Comparison of ENCODE assay signal across 9 mouse cellular contexts in the genomic region with DNA sequence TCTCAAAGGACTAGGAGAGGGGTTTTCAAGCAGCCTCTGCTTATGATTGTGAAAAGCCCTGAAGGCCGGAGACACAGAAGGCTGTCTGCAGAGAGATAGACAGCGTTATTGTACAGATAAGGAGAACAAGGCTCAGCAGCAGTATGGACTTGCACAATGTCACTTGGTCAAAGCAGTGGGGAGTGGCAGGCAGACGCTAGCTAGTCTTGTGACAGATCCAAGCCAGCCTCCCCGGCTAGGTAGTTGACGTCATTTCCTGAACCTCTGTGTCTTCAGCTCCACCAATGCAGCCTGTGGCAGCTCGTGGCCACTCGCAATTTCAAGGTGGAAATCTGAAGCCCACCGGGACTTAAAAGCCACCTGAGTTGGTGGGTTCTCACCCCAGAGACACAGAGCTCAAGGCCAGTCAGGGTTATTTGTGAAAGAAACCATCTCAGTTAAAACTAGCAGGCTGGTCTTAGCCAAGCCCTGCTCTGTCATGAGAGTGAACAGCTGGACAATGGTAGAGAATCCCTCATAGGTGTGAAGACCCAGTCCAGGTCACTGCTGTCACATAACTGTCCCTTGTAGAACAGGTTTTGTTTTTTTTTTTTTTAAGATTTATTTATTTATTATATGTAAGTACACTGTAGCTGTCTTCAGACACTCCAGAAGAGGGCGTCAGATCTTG. TPM values are rescaled to one million over a fixed set of nuclear protein-coding genes. Genes with fewer than 3 reads are reported as not detected.
DNase-seq lines count a peak whose midpoint lies in the region; ATAC-seq and TF ChIP-seq lines count a peak whose summit lies in the region.
"Had no signal": no experiment of that assay in that cellular context is flagged by ENCODE, and none has a peak within 500 bp of the region (broad histone marks: within the 10 kb centered on the region; RNA-seq: fewer than 3 reads in every experiment).

No protein-coding gene starts in this region.

- 69% methylated on average over 9 of the region's 9 CpGs for WGBS in kidney, adult 2 months
- 12% methylated on average over 8 of the region's 9 CpGs for WGBS in liver, postnatal 0 days (ENCODE audit: insufficient replicate concordance)
- 56% methylated on average over 9 of the region's 9 CpGs for WGBS in stomach, postnatal 0 days

- no peaks in the 10 kb centered on the region for H3K27me3 ChIP-seq in kidney, adult 2 months (replicated peaks; ENCODE audit: control insufficient read depth, insufficient read depth, low read length)
- H3K27me3 ChIP-seq in liver, postnatal 0 days (ENCODE audit: insufficient read depth, low read length), result no peaks in the 10 kb centered on the region
- no peaks in the 10 kb centered on the region for H3K27me3 ChIP-seq in stomach, postnatal 0 days (ENCODE audit: control insufficient read depth, insufficient read depth, low read length)
- H3K27me3 ChIP-seq: limb, embryonic 15.5 days had no signal

- peak; percentile 53 for TF ChIP-seq EP300 in liver, postnatal 0 days (IDR thresholded peaks at IDR 0.05; ENCODE audit: low read depth)
- no peak for TF ChIP-seq EP300 in stomach, postnatal 0 days (optimal IDR thresholded peaks at IDR 0.05)

- peak; percentile 92 for ATAC-seq in liver, postnatal 0 days
- peak; percentile 82 for ATAC-seq in stomach, postnatal 0 days (ENCODE audit: low FRiP score, low TSS enrichment)

- H3K9ac ChIP-seq in liver, postnatal 0 days (replicated peaks), result no peak overlapping the region; the same call in 1 of the 2 replicates
- no peak overlapping the region for H3K9ac ChIP-seq in stomach, postnatal 0 days (ENCODE audit: low read length)
- H3K9ac ChIP-seq: limb, embryonic 15.5 days had no signal

- no peaks in the 10 kb centered on the region for H3K36me3 ChIP-seq in kidney, adult 2 months (ENCODE audit: control insufficient read depth, insufficient read depth, low read length)
- no peaks in the 10 kb centered on the region for H3K36me3 ChIP-seq in liver, postnatal 0 days (replicated peaks; ENCODE audit: insufficient read depth, low read length)
- no peaks in the 10 kb centered on the region for H3K36me3 ChIP-seq in stomach, postnatal 0 days (ENCODE audit: control insufficient read depth, insufficient read depth, low read length)
- H3K36me3 ChIP-seq: limb, embryonic 15.5 days had no signal

- no peak overlapping the region for H3K27ac ChIP-seq in kidney, adult 2 months (ENCODE audit: insufficient read depth, low read depth, low read length)
- peak overlapping the region; percentile 85 for H3K27ac ChIP-seq in liver, postnatal 0 days (ENCODE audit: low read depth)
- no peak overlapping the region for H3K27ac ChIP-seq in stomach, postnatal 0 days (replicated peaks)
- H3K27ac ChIP-seq: limb, embryonic 15.5 days had no signal

- H3K4me1 ChIP-seq in kidney, adult 2 months (ENCODE audit: control insufficient read depth, insufficient read depth, low read length), result no peaks in the 10 kb centered on the region
- H3K4me1 ChIP-seq in liver, postnatal 0 days (ENCODE audit: insufficient read depth), result peaks cover 28% of the 10 kb centered on the region
- no peaks in the 10 kb centered on the region for H3K4me1 ChIP-seq in stomach, postnatal 0 days (replicated peaks; ENCODE audit: control insufficient read depth, insufficient read depth)

- no peak for TF ChIP-seq CTCF in kidney, adult 2 months (conservative IDR thresholded peaks at IDR 0.05; ENCODE audit: insufficient read depth, insufficient read length, low read depth, low read length)
- TF ChIP-seq CTCF in liver, postnatal 0 days (IDR thresholded peaks at IDR 0.05; ENCODE audit: low read depth), result no peak
- TF ChIP-seq CTCF in stomach, postnatal 0 days (IDR thresholded peaks at IDR 0.05; ENCODE audit: low read depth), result no peak

- no peak overlapping the region for H3K4me3 ChIP-seq in kidney, adult 2 months (ENCODE audit: insufficient read depth, low read depth, low read length)
- H3K4me3 ChIP-seq in liver, postnatal 0 days (ENCODE audit: low read depth, low read length), result no peak overlapping the region
- no peak overlapping the region for H3K4me3 ChIP-seq in stomach, postnatal 0 days (ENCODE audit: low read depth, low read length)
- H3K4me3 ChIP-seq: limb, embryonic 15.5 days had no signal

- no peaks in the 10 kb centered on the region for H3K9me3 ChIP-seq in liver, postnatal 0 days (ENCODE audit: low read length)
- no peaks in the 10 kb centered on the region for H3K9me3 ChIP-seq in stomach, postnatal 0 days (ENCODE audit: control insufficient read depth, low read length)
- H3K9me3 ChIP-seq: limb, embryonic 15.5 days had no signal

- peak overlapping the region; percentile 70 for H3K4me2 ChIP-seq in liver, postnatal 0 days (ENCODE audit: low read depth, low read length)
- H3K4me2 ChIP-seq in stomach, postnatal 0 days (replicated peaks; ENCODE audit: low read depth), result no peak overlapping the region
- H3K4me2 ChIP-seq: limb, embryonic 15.5 days had no signal

- no peak for TF ChIP-seq POLR2A in kidney, adult 2 months (IDR thresholded peaks at IDR 0.05; ENCODE audit: low read depth, low read length)

- peak; percentile 43 for DNase-seq in kidney, adult 2 months
- no peak for DNase-seq in kidney, adult 18-20 months
- peak; percentile 83 for DNase-seq in c-Kit-positive CD71-positive TER-119-positive erythroid progenitor cells, embryonic 14.5 days (ENCODE audit: low spot score)
- peak; percentile 78 for DNase-seq in liver, postnatal 0 days
- peak; percentile 57 for DNase-seq in stomach, postnatal 0 days (ENCODE audit: low spot score)
- DNase-seq in frontal cortex, postnatal 25 days (ENCODE audit: low spot score in 2 of 2), result no peak
- DNase-seq in right cerebral cortex, adult 18-20 months, result no peak
- DNase-seq in cerebellum, postnatal 36 days, result no peak

RNA-seq across cellular contexts. Expression of gene Cnr2, which starts 3.3 kb away (rescaled TPM):
- polyA plus RNA-seq in kidney, adult 2 months (2012; rRNA removed), result 2.7 and 4.1 TPM in 2 replicates
- 2.5 and 2.6 TPM in 2 replicates for polyA plus RNA-seq in liver, postnatal 0 days (2015; fragmentation: Nextera tagmentation; extraction: Ambion mirVana)
- 0.10 and 0.11 TPM in 2 replicates for polyA plus RNA-seq in stomach, postnatal 0 days (2015; fragmentation: Nextera tagmentation; extraction: Ambion mirVana)

RNA-seq across cellular contexts. Expression of gene Fuca1, which starts 22.0 kb away (rescaled TPM):
- 161 and 226 TPM in 2 replicates for polyA plus RNA-seq in kidney, adult 2 months (2012; rRNA removed)
- polyA plus RNA-seq in liver, postnatal 0 days (2015; fragmentation: Nextera tagmentation; extraction: Ambion mirVana), result 45.2 and 50.7 TPM in 2 replicates
- polyA plus RNA-seq in stomach, postnatal 0 days (2015; fragmentation: Nextera tagmentation; extraction: Ambion mirVana), result 171 and 179 TPM in 2 replicates

RNA-seq across cellular contexts. Expression of gene Pnrc2, which starts 24.9 kb away (rescaled TPM):
- polyA plus RNA-seq in kidney, adult 2 months (2012; rRNA removed), result 17.7 and 23.3 TPM in 2 replicates
- polyA plus RNA-seq in liver, postnatal 0 days (2015; fragmentation: Nextera tagmentation; extraction: Ambion mirVana), result 53.2 and 55.2 TPM in 2 replicates
- 101 TPM in 2 replicates for polyA plus RNA-seq in stomach, postnatal 0 days (2015; fragmentation: Nextera tagmentation; extraction: Ambion mirVana)

RNA-seq across cellular contexts. Expression of gene Srsf10, which starts 43.0 kb away (rescaled TPM):
- 43.4 TPM in 2 replicates for polyA plus RNA-seq in kidney, adult 2 months (2012; rRNA removed)
- polyA plus RNA-seq in liver, postnatal 0 days (2015; fragmentation: Nextera tagmentation; extraction: Ambion mirVana), result 62.1 and 67.6 TPM in 2 replicates
- polyA plus RNA-seq in stomach, postnatal 0 days (2015; fragmentation: Nextera tagmentation; extraction: Ambion mirVana), result 83.7 and 88.1 TPM in 2 replicates

RNA-seq across cellular contexts. Expression of gene Hmgcl, which starts 47.7 kb away (rescaled TPM):
- polyA plus RNA-seq in kidney, adult 2 months (2012; rRNA removed), result 175 and 199 TPM in 2 replicates
- 351 and 364 TPM in 2 replicates for polyA plus RNA-seq in liver, postnatal 0 days (2015; fragmentation: Nextera tagmentation; extraction: Ambion mirVana)
- polyA plus RNA-seq in stomach, postnatal 0 days (2015; fragmentation: Nextera tagmentation; extraction: Ambion mirVana), result 154 and 163 TPM in 2 replicates

Comparison
In these comparisons a context has a peak if more than half of its experiments do, and no peak if none do; other contexts are left out.
1. DNase-seq: peak in kidney, adult 2 months (single experiment), c-Kit-positive CD71-positive TER-119-positive erythroid progenitor cells, embryonic 14.5 days (single experiment), liver, postnatal 0 days (single experiment) and stomach, postnatal 0 days (single experiment); none in kidney, adult 18-20 months (single experiment), frontal cortex, postnatal 25 days (0 of 2), right cerebral cortex, adult 18-20 months (single experiment) and cerebellum, postnatal 36 days (0 of 2).